Mouse (Mus musculus) heart, adult 10 weeks (tissue): ENCODE data around the gene Ppp1r32. TPM values are rescaled to one million over a fixed set of nuclear protein-coding genes. Genes with fewer than 3 reads are reported as not detected.

Source experiments
- polyA plus RNA-seq: library from polyadenylated mRNA; stranded (reverse); fragments of 350-450 nt; fragmentation: Illumina TruSeq; extraction: RNeasy Lipid Tissue Mini Kit (QIAGEN cat#74804); gene quantifications from one replicate; pipeline ENCODE4 v1.2.3, GENCODE M21; 2014; ENCODE audit warnings: low read depth, low replicate concordance

Ppp1r32 gene
- polyA plus RNA-seq: not detected

DNA sequence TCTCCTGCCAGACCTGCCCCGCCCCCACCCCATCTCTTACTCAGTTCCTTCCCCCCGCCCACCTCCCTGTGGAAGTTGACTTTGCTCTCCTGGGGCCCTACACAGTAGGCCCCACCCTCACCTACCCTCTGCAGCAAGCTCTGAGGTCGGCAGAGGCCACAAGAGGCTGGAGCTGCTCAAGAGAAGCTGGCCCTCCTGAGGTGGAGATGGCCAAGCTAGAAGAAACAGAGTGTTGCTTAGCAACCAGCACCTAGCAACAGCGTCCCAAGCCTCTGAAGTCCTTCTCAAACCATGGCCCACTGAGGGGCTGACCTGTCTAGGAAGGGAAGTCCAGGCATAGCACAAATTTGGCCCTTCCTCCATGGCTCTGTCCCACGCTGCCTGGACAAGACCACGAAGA, at the start of gene Ppp1r32:
Gene Ppp1r32, minus strand, starts transcription at position 226 of the 400 bp plus-strand sequence.

DNA sequence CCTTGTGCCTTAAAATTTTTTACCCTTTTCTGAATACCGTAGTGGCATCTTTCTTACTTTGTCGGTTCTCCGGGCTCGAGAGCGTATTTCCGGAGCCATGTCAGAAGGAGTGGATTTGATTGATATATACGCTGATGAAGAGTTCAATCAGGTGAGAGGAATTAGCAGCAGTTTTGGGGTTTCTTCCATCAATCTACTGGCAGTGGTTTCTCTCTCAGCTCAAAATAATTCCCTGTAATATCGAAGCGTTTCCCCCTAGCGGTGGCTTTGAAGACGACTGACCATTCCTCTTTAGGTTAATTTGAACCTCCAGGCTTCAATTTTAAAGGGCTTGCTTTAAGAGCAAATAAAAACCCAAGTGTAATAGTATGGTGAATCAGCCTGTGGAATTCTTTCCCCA, 43.2 kb upstream of the Ppp1r32 start, which contains the start of gene Sdhaf2:
Gene Sdhaf2, minus strand, starts transcription at position 233 of the 400 bp plus-strand sequence.

GRCm38 (mm10) chr19:10525106-10525901, 42.6 kb upstream of the Ppp1r32 start, which contains the start of gene Cpsf7:
Cpsf7 (plus strand) TSS chr19:10525266.

GRCm38 (mm10) chr19:10456752-10457483, 25.8 kb downstream of the Ppp1r32 start, which contains the start of gene Lrrc10b:
Lrrc10b (minus strand) TSS chr19:10457473.

Other genes starting within 250 kb of the Ppp1r32 start
- gene Myrf, start 242.2 kb downstream of the Ppp1r32 start, polyA plus RNA-seq: 4.1 TPM
- gene Dagla, start 178.1 kb downstream of the Ppp1r32 start, polyA plus RNA-seq: 2.4 TPM
- gene Syt7, start 93.8 kb downstream of the Ppp1r32 start, polyA plus RNA-seq: 22.8 TPM
- 0.34 TPM for gene Lrrc10b, start 25.5 kb downstream of the Ppp1r32 start, polyA plus RNA-seq
- 37.0 TPM for gene Cpsf7, start 42.3 kb upstream of the Ppp1r32 start, polyA plus RNA-seq
- gene Sdhaf2, start 43.2 kb upstream of the Ppp1r32 start, polyA plus RNA-seq: 69.1 TPM
- 7.0 TPM for gene Tmem216, start 73.3 kb upstream of the Ppp1r32 start, polyA plus RNA-seq
- gene Cyb561a3, start 94.2 kb upstream of the Ppp1r32 start, polyA plus RNA-seq: 14.1 TPM
- gene Tmem138, start 94.4 kb upstream of the Ppp1r32 start, polyA plus RNA-seq: 4.0 TPM
- gene Ddb1, start 122.4 kb upstream of the Ppp1r32 start, polyA plus RNA-seq: 142 TPM
- gene Tkfc, start 122.7 kb upstream of the Ppp1r32 start, polyA plus RNA-seq: 6.9 TPM
- not detected for gene Vwce, start 151.3 kb upstream of the Ppp1r32 start, polyA plus RNA-seq
- not detected for gene Pga5, start 195.1 kb upstream of the Ppp1r32 start, polyA plus RNA-seq
- gene Vps37c, start 205.8 kb upstream of the Ppp1r32 start, polyA plus RNA-seq: 25.9 TPM